Mouse (Mus musculus) adrenal gland, adult 2 months (tissue): ENCODE results near the gene Syt2. TPM values are rescaled to one million over a fixed set of nuclear protein-coding genes. Genes with fewer than 3 reads are reported as not detected.

Experiments used
- microRNA-seq, 2 experiments: library from miRNA; unstranded; fragments of <30 nt; microRNA quantifications; one replicate each; pipeline ENCODE4 v1.2.0; 2021
- polyA plus RNA-seq: library from polyadenylated mRNA; depleted of rRNA; stranded (reverse); fragments of >200 nt; gene quantifications from 2 replicates; pipeline ENCODE4 v1.2.3, GENCODE M21; 2012; rRNA removed
- total RNA-seq, 2 experiments: library from RNA; stranded (reverse); gene quantifications; 2 replicates each; pipeline ENCODE4 v1.2.3; 2021

The Syt2 gene
- total and polyA plus RNA-seq, 3 experiments, result 0.01 to 0.17 (median 0.06) TPM

Small RNAs within 50 kb of the gene (microRNA-seq; reads per million reads assigned to microRNA genes)
- gene Gm22232, result 0 reads per million in 2 experiments

Other genes starting within 250 kb of the Syt2 start
- gene Cyb5r1, start 241.1 kb upstream of the Syt2 start, total RNA-seq, result 10 to 100 TPM; 34.2 to 82.9 TPM
- gene Cyb5r1, start 241.1 kb upstream of the Syt2 start, polyA plus RNA-seq, result 81.8 and 85.3 TPM in 2 replicates
- gene Adipor1, start 231.3 kb upstream of the Syt2 start, total RNA-seq, result 100 to 1,000 TPM; 123 to 129 TPM
- 328 and 482 TPM in 2 replicates for gene Adipor1, start 231.3 kb upstream of the Syt2 start, polyA plus RNA-seq
- gene Klhl12, start 191.1 kb upstream of the Syt2 start, total RNA-seq, result 10 to 100 TPM; 17.0 to 20.9 TPM
- gene Klhl12, start 191.1 kb upstream of the Syt2 start, polyA plus RNA-seq, result 3.6 and 4.7 TPM in 2 replicates
- 10 to 100 TPM; 28.6 to 30.0 TPM for gene Rabif, start 152.0 kb upstream of the Syt2 start, total RNA-seq
- 13.9 and 18.2 TPM in 2 replicates for gene Rabif, start 152.0 kb upstream of the Syt2 start, polyA plus RNA-seq
- gene Mgat4e, start 97.0 kb upstream of the Syt2 start, total RNA-seq, result not detected
- gene Mgat4e, start 97.0 kb upstream of the Syt2 start, polyA plus RNA-seq, result not detected in 2 replicates
- 10 to 100 TPM; 36.0 TPM for gene Kdm5b, start 86.5 kb upstream of the Syt2 start, total RNA-seq
- 22.3 and 23.5 TPM in 2 replicates for gene Kdm5b, start 86.5 kb upstream of the Syt2 start, polyA plus RNA-seq